Comparison of ENCODE assay signal across 8 mouse cellular contexts in genomic region chr3:104818749-104819134, GRCm38 (mm10). TPM values are rescaled to one million over a fixed set of nuclear protein-coding genes. Genes with fewer than 3 reads are reported as not detected.
DNase-seq lines count a peak whose midpoint lies in the region; ATAC-seq and TF ChIP-seq lines count a peak whose summit lies in the region.

No protein-coding gene starts in this region.

- 9% methylated on average over 3 of the region's 3 CpGs for WGBS in spleen, adult 2 months
- 9% methylated on average over 3 of the region's 3 CpGs for WGBS in forebrain, embryonic 12.5 days
- 2% methylated on average over 3 of the region's 3 CpGs for whole genome bisulfite sequencing in liver, embryonic 12.5 days (ENCODE audit: insufficient replicate concordance)
- 2% methylated on average over 3 of the region's 3 CpGs for WGBS in stomach, embryonic 16.5 days

- no peak for ATAC-seq in forebrain, embryonic 12.5 days (ENCODE audit: low FRiP score)
- ATAC-seq in liver, embryonic 12.5 days, result peak; percentile 7; the same call in 1 of the 2 replicates
- no peak for ATAC-seq in stomach, embryonic 16.5 days (ENCODE audit: insufficient read depth, low FRiP score)

- TF ChIP-seq POLR2A in spleen, adult 2 months (IDR thresholded peaks at IDR 0.05; ENCODE audit: low read depth, low read length), result no peak

- no peak for DNase-seq in spleen, adult 2 months (ENCODE audit: low read depth in 1 of 2, low spot score in 2 of 2)
- DNase-seq in spleen, adult 12 weeks (ENCODE audit: low spot score), result no peak
- DNase-seq in thymus, postnatal 10 days (ENCODE audit: low spot score in 2 of 2), result no peak
- no peak for DNase-seq in cerebellum, adult 11 months
- DNase-seq in thymus, postnatal 36 days, result no peak

- no peak for TF ChIP-seq CTCF in spleen, adult 2 months (IDR thresholded peaks at IDR 0.05; ENCODE audit: extremely low read depth, insufficient read depth, insufficient read length, insufficient replicate concordance)

- H3K36me3 ChIP-seq in spleen, adult 2 months (ENCODE audit: control insufficient read depth, insufficient read depth, low read length), result peaks cover 7% of the 10 kb centered on the region; the same call in 1 of the 2 replicates
- peaks cover 18% of the 10 kb centered on the region for H3K36me3 ChIP-seq in forebrain, embryonic 12.5 days (replicated peaks)
- H3K36me3 ChIP-seq in liver, embryonic 12.5 days, result peaks cover 25% of the 10 kb centered on the region
- no peaks in the 10 kb centered on the region for H3K36me3 ChIP-seq in stomach, embryonic 16.5 days (ENCODE audit: control insufficient read depth, insufficient read depth, low read length)

- peak overlapping the region; percentile 93; the same call in 1 of the 2 replicates for H3K4me3 ChIP-seq in spleen, adult 2 months (ENCODE audit: extremely low read depth, insufficient read depth, insufficient read length)
- peak overlapping the region; percentile 80 for H3K4me3 ChIP-seq in forebrain, embryonic 12.5 days (replicated peaks)
- peak overlapping the region; percentile 80 for H3K4me3 ChIP-seq in liver, embryonic 12.5 days
- H3K4me3 ChIP-seq in stomach, embryonic 16.5 days (replicated peaks; ENCODE audit: low read length), result peak overlapping the region; percentile 91

- no peak overlapping the region; the same call in 1 of the 2 replicates for H3K9ac ChIP-seq in forebrain, embryonic 12.5 days
- peak overlapping the region; percentile 84 for H3K9ac ChIP-seq in liver, embryonic 12.5 days
- H3K9ac ChIP-seq in stomach, embryonic 16.5 days (ENCODE audit: low read length), result peak overlapping the region; percentile 93

- H3K27me3 ChIP-seq in spleen, adult 2 months (ENCODE audit: control insufficient read depth, insufficient read depth, low read length), result no peaks in the 10 kb centered on the region
- H3K27me3 ChIP-seq in forebrain, embryonic 12.5 days, result no peaks in the 10 kb centered on the region
- no peaks in the 10 kb centered on the region for H3K27me3 ChIP-seq in liver, embryonic 12.5 days (replicated peaks)
- no peaks in the 10 kb centered on the region for H3K27me3 ChIP-seq in stomach, embryonic 16.5 days (ENCODE audit: control insufficient read depth, insufficient read depth, low read length)

- H3K4me2 ChIP-seq in forebrain, embryonic 12.5 days, result peak overlapping the region; percentile 98
- peak overlapping the region; percentile 79 for H3K4me2 ChIP-seq in liver, embryonic 12.5 days
- H3K4me2 ChIP-seq in stomach, embryonic 16.5 days (ENCODE audit: low read depth, low read length), result peak overlapping the region; percentile 73

- H3K9me3 ChIP-seq in forebrain, embryonic 12.5 days, result no peaks in the 10 kb centered on the region
- H3K9me3 ChIP-seq in liver, embryonic 12.5 days (replicated peaks), result no peaks in the 10 kb centered on the region
- H3K9me3 ChIP-seq in stomach, embryonic 16.5 days (replicated peaks; ENCODE audit: control insufficient read depth, low read length), result no peaks in the 10 kb centered on the region

- H3K4me1 ChIP-seq in spleen, adult 2 months (ENCODE audit: control insufficient read depth, insufficient read depth, insufficient read length), result no peaks in the 10 kb centered on the region; the same call in 1 of the 2 replicates
- peaks cover 23% of the 10 kb centered on the region for H3K4me1 ChIP-seq in forebrain, embryonic 12.5 days
- peaks cover 40% of the 10 kb centered on the region for H3K4me1 ChIP-seq in liver, embryonic 12.5 days
- H3K4me1 ChIP-seq in stomach, embryonic 16.5 days (ENCODE audit: control insufficient read depth, insufficient read depth, low read length), result peaks cover 22% of the 10 kb centered on the region

- H3K27ac ChIP-seq in spleen, adult 2 months (ENCODE audit: insufficient read depth, low read length), result no peak overlapping the region
- H3K27ac ChIP-seq in forebrain, embryonic 12.5 days, result 0 out of 2 replicates have a peak overlapping the region, but pooled peaks have one; percentile 71
- H3K27ac ChIP-seq in liver, embryonic 12.5 days, result peak overlapping the region; percentile 81
- H3K27ac ChIP-seq in stomach, embryonic 16.5 days (ENCODE audit: low read length), result peak overlapping the region; percentile 97

RNA-seq across cellular contexts. Expression of gene Mov10, which starts 0.4 kb away (rescaled TPM):
- 13.5 and 15.1 TPM in 2 replicates for polyA plus RNA-seq in spleen, adult 2 months (2012; rRNA removed)
- polyA plus RNA-seq in forebrain, embryonic 12.5 days (2016; fragmentation: Nextera tagmentation; extraction: Ambion mirVana), result 15.7 and 20.6 TPM in 2 replicates
- 28.5 and 29.2 TPM in 2 replicates for polyA plus RNA-seq in liver, embryonic 12.5 days (2016; fragmentation: Nextera tagmentation; extraction: Ambion mirVana)
- 68.0 and 78.2 TPM in 2 replicates for polyA plus RNA-seq in stomach, embryonic 16.5 days (2015; fragmentation: Nextera tagmentation; extraction: Ambion mirVana)

RNA-seq across cellular contexts. Expression of gene Rhoc, which starts 30.6 kb away (rescaled TPM):
- 15.1 and 18.0 TPM in 2 replicates for polyA plus RNA-seq in spleen, adult 2 months (2012; rRNA removed)
- polyA plus RNA-seq in forebrain, embryonic 12.5 days (2016; fragmentation: Nextera tagmentation; extraction: Ambion mirVana), result 69.5 and 73.1 TPM in 2 replicates
- polyA plus RNA-seq in liver, embryonic 12.5 days (2016; fragmentation: Nextera tagmentation; extraction: Ambion mirVana), result 28.1 and 34.1 TPM in 2 replicates
- polyA plus RNA-seq in stomach, embryonic 16.5 days (2015; fragmentation: Nextera tagmentation; extraction: Ambion mirVana), result 163 and 168 TPM in 2 replicates

RNA-seq across cellular contexts. Expression of gene Fam19a3, which starts 37.1 kb away (rescaled TPM):
- polyA plus RNA-seq in spleen, adult 2 months (2012; rRNA removed), result 0.21 and 0.23 TPM in 2 replicates
- 0.23 TPM in 1 of 2 replicates, not detected in the other for polyA plus RNA-seq in forebrain, embryonic 12.5 days (2016; fragmentation: Nextera tagmentation; extraction: Ambion mirVana)
- not detected in 2 replicates for polyA plus RNA-seq in liver, embryonic 12.5 days (2016; fragmentation: Nextera tagmentation; extraction: Ambion mirVana)
- polyA plus RNA-seq in stomach, embryonic 16.5 days (2015; fragmentation: Nextera tagmentation; extraction: Ambion mirVana), result 0.03 and 0.06 TPM in 2 replicates

RNA-seq across cellular contexts. Expression of gene Ppm1j, which starts 37.9 kb away (rescaled TPM):
- polyA plus RNA-seq in spleen, adult 2 months (2012; rRNA removed), result 13.1 and 15.8 TPM in 2 replicates
- 1.0 and 1.5 TPM in 2 replicates for polyA plus RNA-seq in forebrain, embryonic 12.5 days (2016; fragmentation: Nextera tagmentation; extraction: Ambion mirVana)
- polyA plus RNA-seq in liver, embryonic 12.5 days (2016; fragmentation: Nextera tagmentation; extraction: Ambion mirVana), result 0.79 and 1.3 TPM in 2 replicates
- polyA plus RNA-seq in stomach, embryonic 16.5 days (2015; fragmentation: Nextera tagmentation; extraction: Ambion mirVana), result 3.2 and 3.6 TPM in 2 replicates

RNA-seq across cellular contexts. Expression of gene St7l, which starts 45.1 kb away (rescaled TPM):
- polyA plus RNA-seq in spleen, adult 2 months (2012; rRNA removed), result 4.5 and 5.3 TPM in 2 replicates
- 36.7 and 40.1 TPM in 2 replicates for polyA plus RNA-seq in forebrain, embryonic 12.5 days (2016; fragmentation: Nextera tagmentation; extraction: Ambion mirVana)
- 16.2 and 19.3 TPM in 2 replicates for polyA plus RNA-seq in liver, embryonic 12.5 days (2016; fragmentation: Nextera tagmentation; extraction: Ambion mirVana)
- polyA plus RNA-seq in stomach, embryonic 16.5 days (2015; fragmentation: Nextera tagmentation; extraction: Ambion mirVana), result 37.3 and 42.3 TPM in 2 replicates
